9 mouse cellular contexts compared by ENCODE assay signal in genomic region chr10:117630176-117630575, GRCm38 (mm10). TPM values are rescaled to one million over a fixed set of nuclear protein-coding genes. Genes with fewer than 3 reads are reported as not detected.
DNase-seq lines count a peak whose midpoint lies in the region; ATAC-seq and TF ChIP-seq lines count a peak whose summit lies in the region.
"Had no signal": no experiment of that assay in that cellular context is flagged by ENCODE, and none has a peak within 500 bp of the region (broad histone marks: within the 10 kb centered on the region; RNA-seq: fewer than 3 reads in every experiment).

No protein-coding gene starts in this region.

- H3K9ac ChIP-seq in kidney, embryonic 16.5 days (replicated peaks; ENCODE audit: low read length), result no peak overlapping the region
- H3K9ac ChIP-seq in forebrain, postnatal 0 days, result no peak overlapping the region
- no peak overlapping the region for H3K9ac ChIP-seq in liver, embryonic 15.5 days

- peaks cover 11% of the 10 kb centered on the region for H3K27me3 ChIP-seq in kidney, embryonic 16.5 days (ENCODE audit: insufficient read depth, low read length)
- H3K27me3 ChIP-seq in forebrain, postnatal 0 days (ENCODE audit: insufficient read depth, low read length), result peaks cover 48% of the 10 kb centered on the region
- H3K27me3 ChIP-seq in liver, embryonic 15.5 days, result peaks cover 52% of the 10 kb centered on the region

- peaks cover 22% of the 10 kb centered on the region; the same call in 1 of the 2 replicates for H3K4me1 ChIP-seq in kidney, embryonic 16.5 days (ENCODE audit: insufficient read depth, low read length)
- no peaks in the 10 kb centered on the region; the same call in none of the 2 replicates for H3K4me1 ChIP-seq in bone marrow, adult 2 months (ENCODE audit: control insufficient read depth, insufficient read depth, low read length)
- peaks cover 4% of the 10 kb centered on the region; the same call in 1 of the 2 replicates for H3K4me1 ChIP-seq in forebrain, postnatal 0 days (ENCODE audit: insufficient read depth)
- peaks cover 16% of the 10 kb centered on the region; the same call in 1 of the 2 replicates for H3K4me1 ChIP-seq in liver, embryonic 15.5 days (replicated peaks)

- H3K36me3 ChIP-seq in kidney, embryonic 16.5 days (ENCODE audit: insufficient read depth, low read length), result no peaks in the 10 kb centered on the region
- H3K36me3 ChIP-seq in forebrain, postnatal 0 days (ENCODE audit: insufficient read depth), result no peaks in the 10 kb centered on the region
- no peaks in the 10 kb centered on the region for H3K36me3 ChIP-seq in liver, embryonic 15.5 days (replicated peaks)
- H3K36me3 ChIP-seq: G1E had no signal

- WGBS in kidney, embryonic 16.5 days, result 22% methylated on average over 8 of the region's 8 CpGs
- WGBS in bone marrow, adult 2 months, result 25% methylated on average over 8 of the region's 8 CpGs
- 29% methylated on average over 8 of the region's 8 CpGs for WGBS in forebrain, postnatal 0 days
- 14% methylated on average over 8 of the region's 8 CpGs for WGBS in liver, embryonic 15.5 days (ENCODE audit: insufficient replicate concordance)

- no peak for DNase-seq in kidney, postnatal 25 days
- DNase-seq in forebrain, postnatal 0 days, result peak; percentile 25
- DNase-seq in cerebellum, adult 11-12 months, result no peak
- DNase-seq in layer of hippocampus, postnatal 14 days (ENCODE audit: low spot score in 2 of 2), result no peak
- DNase-seq: kidney, adult 2 months had no signal

- no peak for ATAC-seq in kidney, embryonic 16.5 days (ENCODE audit: low FRiP score, low TSS enrichment)
- ATAC-seq in forebrain, postnatal 0 days, result no peak
- no peak for ATAC-seq in liver, embryonic 15.5 days (ENCODE audit: insufficient read depth)

- TF ChIP-seq CTCF in bone marrow, adult 2 months (IDR thresholded peaks at IDR 0.05; ENCODE audit: control insufficient read depth, insufficient read depth, low read length), result no peak
- no peak for TF ChIP-seq CTCF in forebrain, postnatal 0 days (IDR thresholded peaks at IDR 0.05; ENCODE audit: low read depth)

- peak overlapping the region; percentile 95 for H3K4me2 ChIP-seq in kidney, embryonic 16.5 days (replicated peaks; ENCODE audit: low read depth, low read length)
- no peak overlapping the region for H3K4me2 ChIP-seq in forebrain, postnatal 0 days (ENCODE audit: low read depth)
- H3K4me2 ChIP-seq in liver, embryonic 15.5 days, result peak overlapping the region; percentile 68

- no peak overlapping the region for H3K27ac ChIP-seq in kidney, embryonic 16.5 days (ENCODE audit: low read length)
- H3K27ac ChIP-seq in bone marrow, adult 2 months (ENCODE audit: control insufficient read depth, insufficient read depth, low read depth, low read length, poor library complexity), result no peak overlapping the region
- no peak overlapping the region for H3K27ac ChIP-seq in forebrain, postnatal 0 days (ENCODE audit: low read depth, low read length)
- no peak overlapping the region for H3K27ac ChIP-seq in liver, embryonic 15.5 days (replicated peaks)

- peak overlapping the region; percentile 70 for H3K4me3 ChIP-seq in kidney, embryonic 16.5 days (ENCODE audit: low read length)
- peak overlapping the region; percentile 12 for H3K4me3 ChIP-seq in bone marrow, adult 2 months (replicated peaks; ENCODE audit: control insufficient read depth, low read depth, low read length)
- no peak overlapping the region for H3K4me3 ChIP-seq in forebrain, postnatal 0 days (ENCODE audit: low read depth, low read length)
- H3K4me3 ChIP-seq in liver, embryonic 15.5 days (replicated peaks), result peak overlapping the region; percentile 57

- no peak for TF ChIP-seq POLR2A in bone marrow, adult 2 months (IDR thresholded peaks at IDR 0.05; ENCODE audit: borderline replicate concordance, control insufficient read depth, low read depth, low read length)

- H3K9me3 ChIP-seq in kidney, embryonic 16.5 days (ENCODE audit: low read length), result no peaks in the 10 kb centered on the region
- no peaks in the 10 kb centered on the region for H3K9me3 ChIP-seq in forebrain, postnatal 0 days (ENCODE audit: low read length)
- H3K9me3 ChIP-seq in liver, embryonic 15.5 days (replicated peaks), result no peaks in the 10 kb centered on the region
- H3K9me3 ChIP-seq: G1E had no signal

RNA-seq across cellular contexts. Expression of gene Cpm, which starts 0.9 kb away (rescaled TPM):
- 31.2 and 33.6 TPM in 2 replicates for polyA plus RNA-seq in kidney, embryonic 16.5 days (2015; fragmentation: Nextera tagmentation; extraction: Ambion mirVana)
- polyA plus RNA-seq in bone marrow, adult 2 months (2011; ENCODE audit: insufficient read depth, insufficient read length, low replicate concordance, missing spikeins), result 2.6 and 11.6 TPM in 2 replicates
- total RNA-seq in forebrain, postnatal 0 days (2014; rRNA removed), result 3.0 and 3.4 TPM in 2 replicates
- polyA plus RNA-seq in forebrain, postnatal 0 days (2015; fragmentation: Nextera tagmentation; extraction: Ambion mirVana), result 4.4 and 7.5 TPM in 2 replicates
- polyA plus RNA-seq in liver, embryonic 15.5 days (2015; fragmentation: Nextera tagmentation; extraction: Ambion mirVana), result 15.7 and 29.9 TPM in 2 replicates
- total RNA-seq in layer of hippocampus, postnatal 14 days (2021), result 1 to 10 TPM; 7.7 to 7.8 TPM
- polyA plus RNA-seq: G1E had no signal
